Mouse (Mus musculus) liver, adult 2 months (tissue): ENCODE results near the gene Atrnl1. TPM values are rescaled to one million over a fixed set of nuclear protein-coding genes. Genes with fewer than 3 reads are reported as not detected.

Source experiments
- DNase-seq: peaks from one replicate; pipeline ENCODE4 v3.0.0-alpha.2; 2011; ENCODE audit warnings: low read depth, low spot score; ENCODE audit errors: extremely low read depth
- H3K27ac ChIP-seq: fragments of 200-500 bp; replicated peaks from 2 replicates; pipeline ENCODE4 v1.5.1; 2012; ENCODE audit warnings: low read depth, mild to moderate bottlenecking, control low read depth, inconsistent platforms, low read length; ENCODE audit not compliant: insufficient read depth
- H3K27me3 ChIP-seq: fragments of 200-500 bp; 2 replicates; pipeline ENCODE4 v1.6.1; 2012; ENCODE audit warnings: mild to moderate bottlenecking, moderate library complexity, low read length, inconsistent platforms; ENCODE audit not compliant: control insufficient read depth, insufficient read depth
- H3K36me3 ChIP-seq: fragments of 200-500 bp; 2 replicates; pipeline ENCODE4 v1.6.1; 2012; ENCODE audit warnings: low read length, inconsistent platforms; ENCODE audit not compliant: control insufficient read depth, insufficient read depth
- H3K4me1 ChIP-seq: fragments of 200-500 bp; 2 replicates; pipeline ENCODE4 v1.6.1; 2011; ENCODE audit warnings: low read length; ENCODE audit not compliant: control insufficient read depth, insufficient read depth
- H3K4me3 ChIP-seq: fragments of 200-500 bp; 2 replicates; pipeline ENCODE4 v1.5.1; 2011; ENCODE audit warnings: low read depth, mild to moderate bottlenecking, control low read depth, low read length, moderate library complexity; ENCODE audit not compliant: insufficient read depth
- H3K79me2 ChIP-seq: fragments of 200-500 bp; 2 replicates; pipeline ENCODE4 v1.6.1; 2012; ENCODE audit warnings: inconsistent platforms, mild to moderate bottlenecking, low read length, moderate library complexity; ENCODE audit not compliant: control insufficient read depth, insufficient read depth
- H3K9ac ChIP-seq: fragments of 200-500 bp; 2 replicates; pipeline ENCODE4 v1.6.1; 2012; ENCODE audit warnings: low read depth, mild to moderate bottlenecking, control low read depth, inconsistent platforms, low read length
- CTCF ChIP-seq: fragments of 200-500 bp; IDR thresholded peaks from 2 replicates; pipeline ENCODE4 v1.5.1; 2011; ENCODE audit warnings: low read depth, low read length, control low read depth
- POLR2A ChIP-seq: fragments of 200-500 bp; IDR thresholded peaks from 2 replicates; pipeline ENCODE4 v1.6.1; 2011; ENCODE audit warnings: low read length, control low read depth; ENCODE audit not compliant: insufficient read depth; ENCODE audit errors: extremely low read depth
- WGBS: fragments of 180-500 bp; shearing (Covaris S2); methylation state at CpG from one replicate; pipeline ENCODE4 v1.1.7; 2018; 5-methylcytosine and 5-hydroxymethylcytosine counted together
- polyA plus RNA-seq: library from polyadenylated mRNA; depleted of rRNA; stranded (reverse); fragments of >200 nt; gene quantifications from 2 replicates; pipeline ENCODE4 v1.2.3, GENCODE M21; 2012
- total RNA-seq: library from RNA; depleted of rRNA; stranded (reverse); fragments of >200 nt; gene quantifications from 2 replicates; pipeline ENCODE4 v1.2.3, GENCODE M21; 2014

The Atrnl1 gene
- total and polyA plus RNA-seq, 2 experiments, result 5.2 to 25.4 TPM

- H3K9ac ChIP-seq, result no peak overlapping the region
- no peaks in the 10 kb centered on the region for H3K27me3 ChIP-seq
- no peak for TF ChIP-seq CTCF
- TF ChIP-seq POLR2A, result no peak
- no peak overlapping the region for H3K27ac ChIP-seq
- DNase-seq, result no peak
- no peaks in the 10 kb centered on the region for H3K4me1 ChIP-seq
- 94% methylated on average over 3 of the region's 3 CpGs for WGBS
- H3K36me3 ChIP-seq, result no peaks in the 10 kb centered on the region
- H3K79me2 ChIP-seq, result no peaks in the 10 kb centered on the region
- no peak overlapping the region for H3K4me3 ChIP-seq
Observed at GRCm38 (mm10) chr19:57957363-57957762, 346.5 kb downstream of the Atrnl1 start.

GRCm38 (mm10) chr19:57958154-57958553 lies 347.3 kb downstream of the Atrnl1 start:
- Histone ChIP-seq H3K4me3 (no peak overlapping the region), H3K79me2 (no peaks in the 10 kb centered on the region), H3K27me3 (no peaks in the 10 kb centered on the region), H3K4me1 (no peaks in the 10 kb centered on the region), H3K27ac (no peak overlapping the region), H3K9ac (no peak overlapping the region), H3K36me3 (no peaks in the 10 kb centered on the region)
- no peak for DNase-seq
- TF ChIP-seq POLR2A, result no peak
- TF ChIP-seq CTCF, result no peak

- no peaks in the 10 kb centered on the region for H3K36me3 ChIP-seq
- 90% methylated on average over 5 of the region's 5 CpGs for WGBS
Observed at GRCm38 (mm10) chr19:57958726-57959125, 347.9 kb downstream of the Atrnl1 start.

GRCm38 (mm10) chr19:57961321-57961720 lies 350.5 kb downstream of the Atrnl1 start:
- 95% methylated on average over 3 of the region's 3 CpGs for WGBS
- H3K36me3 ChIP-seq, result no peaks in the 10 kb centered on the region
- H3K27ac ChIP-seq, result no peak overlapping the region
- no peak for TF ChIP-seq CTCF
- no peak for TF ChIP-seq POLR2A
- H3K27me3 ChIP-seq, result no peaks in the 10 kb centered on the region
- H3K4me3 ChIP-seq, result no peak overlapping the region
- H3K9ac ChIP-seq, result no peak overlapping the region
- no peaks in the 10 kb centered on the region for H3K79me2 ChIP-seq
- H3K4me1 ChIP-seq, result no peaks in the 10 kb centered on the region
- no peak for DNase-seq

More at GRCm38 (mm10) chr19:57958726-57959125, 347.9 kb downstream of the Atrnl1 start:
- DNase-seq, result no peak
- Histone ChIP-seq H3K9ac (no peak overlapping the region), H3K79me2 (no peaks in the 10 kb centered on the region), H3K4me1 (no peaks in the 10 kb centered on the region), H3K27me3 (no peaks in the 10 kb centered on the region), H3K4me3 (no peak overlapping the region), H3K27ac (no peak overlapping the region)
- TF ChIP-seq CTCF (no peak), POLR2A (no peak)

- TF ChIP-seq CTCF (no peak), POLR2A (no peak)
- H3K79me2 ChIP-seq, result no peaks in the 10 kb centered on the region
- H3K27me3 ChIP-seq, result no peaks in the 10 kb centered on the region
- no peak overlapping the region for H3K27ac ChIP-seq
- WGBS, result 83% methylated on average over 16 of the region's 16 CpGs
- no peak overlapping the region for H3K9ac ChIP-seq
- no peaks in the 10 kb centered on the region for H3K4me1 ChIP-seq
- DNase-seq, result peak; percentile 37
- H3K4me3 ChIP-seq, result no peak overlapping the region
- H3K36me3 ChIP-seq, result no peaks in the 10 kb centered on the region
Observed at GRCm38 (mm10) chr19:57961738-57962640, 351.2 kb downstream of the Atrnl1 start.

GRCm38 (mm10) chr19:57963874-57964273 lies 353.0 kb downstream of the Atrnl1 start:
- H3K4me1 ChIP-seq, result no peaks in the 10 kb centered on the region
- 91% methylated on average over 6 of the region's 6 CpGs for WGBS
- no peak for TF ChIP-seq POLR2A
- TF ChIP-seq CTCF, result no peak

More at GRCm38 (mm10) chr19:57963874-57964273, 353.0 kb downstream of the Atrnl1 start:
- H3K27ac ChIP-seq, result no peak overlapping the region
- H3K9ac ChIP-seq, result no peak overlapping the region
- no peaks in the 10 kb centered on the region for H3K27me3 ChIP-seq
- no peaks in the 10 kb centered on the region for H3K36me3 ChIP-seq
- H3K4me3 ChIP-seq, result no peak overlapping the region
- no peaks in the 10 kb centered on the region for H3K79me2 ChIP-seq
- DNase-seq, result no peak
